Mouse (Mus musculus): ENCODE results near the gene Tas2r143.

Gene Tas2r143

GRCm38 (mm10) chr6:42381916-42382381, 18.1 kb upstream of the Tas2r143 start:
- in situ Hi-C loops (cut with MboI; ENCODE audit: low pct_unique_long_range_greater_than_20kb in 1 of 2, low sequenced_read_pairs in 2 of 2, unreplicated experiment in 1 of 2) = no loop called here

GRCm38 (mm10) chr6:42383360-42383759, 16.7 kb upstream of the Tas2r143 start:
- in situ Hi-C loops (cut with MboI; ENCODE audit: low pct_unique_long_range_greater_than_20kb in 1 of 2, low sequenced_read_pairs in 2 of 2, unreplicated experiment in 1 of 2) = no loop called here

DNA sequence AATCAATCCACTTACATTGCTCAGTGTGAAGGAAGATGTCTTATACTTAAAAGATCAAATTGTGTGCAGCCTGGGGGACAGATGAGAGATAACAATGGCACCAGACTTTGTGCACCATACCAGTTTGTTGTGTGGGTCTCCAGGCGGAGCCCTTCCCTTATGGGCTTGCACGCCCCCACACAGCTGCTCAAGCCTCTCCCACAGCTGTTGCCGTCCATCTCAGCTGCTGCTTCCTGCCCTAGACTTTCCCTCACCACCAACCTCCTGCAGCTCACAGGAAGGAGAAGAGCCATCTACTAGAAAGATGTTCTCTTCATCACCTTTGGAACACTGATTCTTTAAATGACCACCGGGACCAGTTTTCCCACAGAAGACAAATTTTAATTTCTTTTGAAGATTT, 14.4 kb upstream of the Tas2r143 start:
- in situ Hi-C loops (cut with MboI; ENCODE audit: low pct_unique_long_range_greater_than_20kb in 1 of 2, low sequenced_read_pairs in 2 of 2, unreplicated experiment in 1 of 2) = no loop called here

- in situ Hi-C loops (cut with MboI; ENCODE audit: low pct_unique_long_range_greater_than_20kb in 1 of 2, low sequenced_read_pairs in 2 of 2, unreplicated experiment in 1 of 2) = no loop called here
Measured at GRCm38 (mm10) chr6:42391796-42392330, 8.2 kb upstream of the Tas2r143 start.

DNA sequence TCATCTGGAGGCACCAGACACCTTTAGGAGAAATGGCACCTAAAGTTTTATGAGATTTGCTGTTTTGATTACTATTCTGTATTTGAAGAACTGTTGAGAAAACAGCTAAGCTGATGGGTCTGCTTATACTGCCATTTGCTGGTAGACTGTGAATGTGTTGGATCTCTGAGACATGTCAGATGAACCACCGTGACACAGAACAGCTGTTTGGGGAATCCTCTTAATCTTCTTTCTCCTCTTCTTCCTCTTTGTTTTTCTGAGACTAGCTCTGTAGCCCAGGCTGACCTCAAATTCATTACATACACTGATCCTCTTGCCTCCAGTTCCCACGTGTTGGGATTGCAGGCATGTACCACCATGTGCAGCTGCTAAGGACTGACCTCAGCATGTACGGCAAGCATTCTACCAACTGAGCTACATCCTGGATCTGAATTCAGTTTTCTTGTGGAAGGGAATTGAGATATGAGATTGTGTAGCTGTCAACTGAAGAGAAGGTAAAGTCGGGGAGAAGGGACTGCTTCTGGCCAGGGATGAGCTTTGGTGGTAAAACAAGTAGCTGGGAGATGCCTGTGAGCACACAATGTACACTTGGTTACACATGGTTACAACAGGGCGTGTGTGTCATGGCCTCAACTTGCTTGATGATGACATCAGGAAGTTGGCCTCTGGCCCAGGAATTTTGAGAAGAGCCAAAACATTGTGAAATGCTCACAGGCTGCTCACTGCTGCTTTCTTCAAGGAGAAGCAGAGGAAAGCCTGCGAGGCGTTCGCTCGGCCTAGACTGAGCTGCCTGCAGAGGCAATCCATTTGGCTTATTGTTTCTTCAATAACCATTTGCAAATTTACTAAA, 3.9 kb upstream of the Tas2r143 start:
- in situ Hi-C loops (cut with MboI; ENCODE audit: low pct_unique_long_range_greater_than_20kb in 1 of 2, low sequenced_read_pairs in 2 of 2, unreplicated experiment in 1 of 2) = no loop called here

- in situ Hi-C loops (cut with MboI; ENCODE audit: low pct_unique_long_range_greater_than_20kb in 1 of 2, low sequenced_read_pairs in 2 of 2, unreplicated experiment in 1 of 2) = no loop called here
Measured at GRCm38 (mm10) chr6:42397041-42397657, 2.9 kb upstream of the Tas2r143 start.

DNA sequence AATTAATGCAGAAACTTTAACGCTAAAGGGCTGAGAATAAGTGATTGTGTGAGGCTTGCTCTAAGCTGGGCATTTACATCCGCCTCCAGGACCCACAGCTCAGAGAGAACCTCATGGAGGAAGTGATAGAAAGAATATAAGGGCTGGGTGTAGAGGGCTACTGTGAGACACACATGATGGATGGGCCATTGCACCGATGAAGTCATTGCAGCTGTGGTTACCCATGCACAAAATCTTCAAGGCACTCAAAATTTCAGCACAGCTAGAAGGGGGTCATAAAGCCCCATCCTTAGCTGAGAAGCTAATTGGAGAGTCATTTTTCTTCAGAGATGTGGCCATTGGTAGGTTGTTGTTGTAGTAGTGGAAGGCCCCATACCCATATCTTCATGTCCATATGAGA, 1.8 kb upstream of the Tas2r143 start:
- in situ Hi-C loops (cut with MboI; ENCODE audit: low pct_unique_long_range_greater_than_20kb in 1 of 2, low sequenced_read_pairs in 2 of 2, unreplicated experiment in 1 of 2) = no loop called here

DNA sequence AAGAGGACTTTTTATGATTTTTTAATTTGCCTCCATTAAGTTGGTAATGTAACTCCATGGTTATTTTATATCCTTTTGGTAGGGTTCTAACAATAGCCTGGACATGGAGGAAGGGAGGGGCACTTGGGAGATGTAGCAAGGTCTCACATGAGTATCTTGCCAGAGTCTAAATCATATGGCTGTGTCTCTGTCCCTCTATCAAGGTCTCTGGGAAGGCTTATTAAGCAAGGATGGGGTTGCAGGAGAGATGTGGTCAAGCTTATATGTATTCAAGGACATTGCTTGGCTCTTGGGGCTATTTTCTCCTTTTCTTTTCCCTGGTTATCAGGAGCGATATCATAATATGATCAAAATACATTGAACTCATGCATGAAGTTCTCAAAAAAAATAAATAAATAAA, 1.0 kb upstream of the Tas2r143 start:
- in situ Hi-C loops (cut with MboI; ENCODE audit: low pct_unique_long_range_greater_than_20kb in 1 of 2, low sequenced_read_pairs in 2 of 2, unreplicated experiment in 1 of 2) = no loop called here

GRCm38 (mm10) chr6:42405134-42405533, 5.1 kb downstream of the Tas2r143 start, which contains the start of gene Tas2r135:
Tas2r135 (plus strand) TSS chr6:42405434.
- in situ Hi-C loops (cut with MboI; ENCODE audit: low pct_unique_long_range_greater_than_20kb in 1 of 2, low sequenced_read_pairs in 2 of 2, unreplicated experiment in 1 of 2) = no loop called here

GRCm38 (mm10) chr6:42419443-42419842, 19.4 kb downstream of the Tas2r143 start:
- in situ Hi-C loops (cut with MboI; ENCODE audit: low pct_unique_long_range_greater_than_20kb in 1 of 2, low sequenced_read_pairs in 2 of 2, unreplicated experiment in 1 of 2) = no loop called here

DNA sequence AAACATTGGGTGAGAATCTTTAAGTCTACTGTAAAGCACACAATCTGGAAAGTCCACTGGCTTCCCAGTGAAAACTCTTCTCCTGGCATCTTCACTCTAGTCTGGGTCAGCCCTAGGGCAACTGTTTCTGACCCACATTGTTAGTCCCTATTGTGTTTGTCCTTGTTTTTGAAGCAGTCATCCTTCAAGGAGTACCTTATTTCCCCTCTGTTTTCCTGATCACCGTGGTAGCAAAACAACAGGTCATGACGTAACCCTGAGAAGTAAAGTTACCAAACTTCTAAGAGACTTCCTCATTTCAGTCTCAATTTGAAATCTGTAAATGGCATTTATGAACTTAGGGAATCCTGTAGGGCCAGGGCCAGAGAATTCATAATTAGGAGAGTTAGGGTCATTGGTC, 21.4 kb downstream of the Tas2r143 start:
- in situ Hi-C loops (cut with MboI; ENCODE audit: low pct_unique_long_range_greater_than_20kb in 1 of 2, low sequenced_read_pairs in 2 of 2, unreplicated experiment in 1 of 2) = no loop called here

DNA sequence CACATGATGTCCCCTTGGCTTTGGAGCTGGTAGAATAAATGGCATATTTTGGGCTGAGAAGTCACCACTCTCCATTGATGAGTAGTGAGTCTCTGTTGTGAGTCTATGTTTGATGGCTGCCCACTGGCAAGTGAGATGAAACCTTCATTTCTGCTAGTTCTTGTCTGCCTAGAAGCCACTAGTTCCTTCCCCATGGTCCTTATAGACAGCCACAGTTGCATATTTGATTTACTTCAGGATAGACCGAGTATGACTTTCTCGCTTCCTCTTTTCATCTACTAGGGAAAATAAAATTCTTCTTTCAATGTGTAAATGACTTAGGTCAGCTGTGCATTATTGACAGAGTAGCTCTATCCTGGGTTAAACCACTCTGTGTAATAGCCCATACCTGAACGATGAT, 24.4 kb downstream of the Tas2r143 start:
- in situ Hi-C loops (cut with MboI; ENCODE audit: low pct_unique_long_range_greater_than_20kb in 1 of 2, low sequenced_read_pairs in 2 of 2, unreplicated experiment in 1 of 2) = no loop called here

DNA sequence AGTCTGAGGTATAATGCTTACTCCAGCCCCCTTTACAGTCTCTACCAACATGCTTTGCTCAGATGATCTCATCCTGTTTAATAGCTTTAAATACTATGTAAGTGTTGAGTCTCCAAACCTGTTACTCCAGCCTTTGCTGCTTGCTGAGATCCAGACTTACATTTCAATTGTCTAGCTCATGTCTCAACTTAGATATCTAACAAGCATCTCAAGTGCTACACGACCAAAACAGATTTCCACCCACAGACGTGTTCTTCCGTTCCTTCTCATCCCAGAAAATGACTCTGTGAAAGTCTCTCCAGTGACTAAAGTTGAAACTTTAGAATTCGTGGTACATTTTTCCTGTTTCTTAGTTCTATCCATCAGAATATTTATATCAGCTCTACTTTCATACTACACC, 26.3 kb downstream of the Tas2r143 start:
- in situ Hi-C loops (cut with MboI; ENCODE audit: low pct_unique_long_range_greater_than_20kb in 1 of 2, low sequenced_read_pairs in 2 of 2, unreplicated experiment in 1 of 2) = no loop called here

- in situ Hi-C loops (cut with MboI; ENCODE audit: low pct_unique_long_range_greater_than_20kb in 1 of 2, low sequenced_read_pairs in 2 of 2, unreplicated experiment in 1 of 2) = no loop called here
Measured at GRCm38 (mm10) chr6:42433554-42433953, 33.5 kb downstream of the Tas2r143 start.

DNA sequence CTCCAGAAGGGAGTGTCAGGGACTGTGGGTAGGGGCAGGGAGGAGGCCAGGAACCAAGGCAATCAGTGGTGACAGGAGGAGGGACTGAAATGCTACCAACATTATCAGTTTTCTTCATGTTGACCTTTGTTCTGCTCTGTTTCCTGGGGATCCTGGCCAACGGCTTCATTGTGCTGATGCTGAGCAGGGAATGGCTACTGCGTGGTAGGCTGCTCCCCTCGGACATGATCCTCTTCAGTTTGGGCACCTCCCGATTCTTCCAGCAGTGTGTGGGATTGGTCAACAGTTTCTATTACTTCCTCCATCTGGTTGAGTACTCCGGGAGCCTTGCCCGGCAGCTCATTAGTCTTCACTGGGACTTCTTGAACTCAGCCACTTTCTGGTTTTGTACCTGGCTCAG, 34.4 kb downstream of the Tas2r143 start, which contains the start of gene Tas2r126:
Tas2r126 (plus strand) TSS at position 90 of the 400 bp plus-strand sequence.
- in situ Hi-C loops (cut with MboI; ENCODE audit: low pct_unique_long_range_greater_than_20kb in 1 of 2, low sequenced_read_pairs in 2 of 2, unreplicated experiment in 1 of 2) = no loop called here

DNA sequence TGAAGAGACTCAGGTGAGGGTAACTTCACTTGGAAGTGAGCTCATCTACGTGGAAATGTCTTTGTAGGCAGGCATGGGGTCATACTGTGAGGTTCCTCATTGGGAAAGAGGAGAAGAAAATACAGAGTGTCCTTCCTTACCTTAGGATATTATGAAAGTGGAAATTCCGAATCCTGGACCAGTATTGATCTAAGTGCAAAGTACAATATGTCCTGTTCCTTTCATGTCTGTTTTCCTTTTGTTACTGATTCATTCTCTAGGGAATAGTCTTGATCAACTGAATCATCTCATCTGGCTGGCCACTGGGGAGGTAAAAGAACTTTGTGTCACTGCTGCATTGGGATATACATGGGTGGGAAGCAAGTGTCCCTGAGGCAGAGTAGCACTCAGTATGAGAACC, 35.5 kb downstream of the Tas2r143 start:
- in situ Hi-C loops (cut with MboI; ENCODE audit: low pct_unique_long_range_greater_than_20kb in 1 of 2, low sequenced_read_pairs in 2 of 2, unreplicated experiment in 1 of 2) = no loop called here

DNA sequence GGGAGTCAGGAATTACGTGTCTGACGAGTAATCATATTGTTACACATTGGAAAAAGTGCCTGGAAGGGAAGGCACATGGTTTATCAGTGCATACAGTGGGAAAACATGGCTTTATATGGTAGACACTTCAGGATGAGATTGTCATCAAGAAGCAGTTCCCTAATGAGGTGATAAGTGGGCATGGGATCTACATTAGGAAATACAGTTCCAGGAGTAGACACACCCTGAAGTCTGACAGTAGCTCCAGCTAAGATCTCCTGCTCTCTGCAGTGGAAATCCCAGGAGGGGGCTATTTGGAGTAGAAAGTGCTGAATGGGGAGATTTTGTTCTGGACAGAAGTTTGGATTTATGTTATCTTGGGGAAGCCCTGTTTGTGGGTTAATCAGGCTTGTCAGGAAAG, 41.4 kb downstream of the Tas2r143 start:
- in situ Hi-C loops (cut with MboI; ENCODE audit: low pct_unique_long_range_greater_than_20kb in 1 of 2, low sequenced_read_pairs in 2 of 2, unreplicated experiment in 1 of 2) = no loop called here

DNA sequence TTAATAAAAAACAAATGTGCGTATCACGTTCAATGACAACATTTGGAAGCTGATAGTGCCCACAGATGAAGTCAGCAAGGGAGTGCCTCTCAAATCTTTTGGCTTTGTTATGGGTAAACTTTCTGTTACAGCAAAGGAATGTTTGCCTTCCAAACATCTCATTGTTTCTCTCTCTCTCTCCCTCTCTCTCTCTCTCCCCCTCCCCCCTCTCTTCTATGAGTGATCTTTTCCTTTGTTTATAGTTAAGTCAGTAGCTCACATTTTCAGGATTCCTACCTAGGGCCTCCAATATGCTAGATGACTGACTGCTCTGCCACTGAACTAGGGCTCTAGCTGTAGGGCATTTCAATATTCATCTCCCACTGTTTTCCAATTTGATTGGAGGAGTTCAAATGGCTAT, 44.5 kb downstream of the Tas2r143 start:
- in situ Hi-C loops (cut with MboI; ENCODE audit: low pct_unique_long_range_greater_than_20kb in 1 of 2, low sequenced_read_pairs in 2 of 2, unreplicated experiment in 1 of 2) = no loop called here

- in situ Hi-C loops (cut with MboI; ENCODE audit: low pct_unique_long_range_greater_than_20kb in 1 of 2, low sequenced_read_pairs in 2 of 2, unreplicated experiment in 1 of 2) = no loop called here
Measured at GRCm38 (mm10) chr6:42447381-42447780, 47.3 kb downstream of the Tas2r143 start.
